ENCODE assay signal across 8 mouse cellular contexts in the genomic region with DNA sequence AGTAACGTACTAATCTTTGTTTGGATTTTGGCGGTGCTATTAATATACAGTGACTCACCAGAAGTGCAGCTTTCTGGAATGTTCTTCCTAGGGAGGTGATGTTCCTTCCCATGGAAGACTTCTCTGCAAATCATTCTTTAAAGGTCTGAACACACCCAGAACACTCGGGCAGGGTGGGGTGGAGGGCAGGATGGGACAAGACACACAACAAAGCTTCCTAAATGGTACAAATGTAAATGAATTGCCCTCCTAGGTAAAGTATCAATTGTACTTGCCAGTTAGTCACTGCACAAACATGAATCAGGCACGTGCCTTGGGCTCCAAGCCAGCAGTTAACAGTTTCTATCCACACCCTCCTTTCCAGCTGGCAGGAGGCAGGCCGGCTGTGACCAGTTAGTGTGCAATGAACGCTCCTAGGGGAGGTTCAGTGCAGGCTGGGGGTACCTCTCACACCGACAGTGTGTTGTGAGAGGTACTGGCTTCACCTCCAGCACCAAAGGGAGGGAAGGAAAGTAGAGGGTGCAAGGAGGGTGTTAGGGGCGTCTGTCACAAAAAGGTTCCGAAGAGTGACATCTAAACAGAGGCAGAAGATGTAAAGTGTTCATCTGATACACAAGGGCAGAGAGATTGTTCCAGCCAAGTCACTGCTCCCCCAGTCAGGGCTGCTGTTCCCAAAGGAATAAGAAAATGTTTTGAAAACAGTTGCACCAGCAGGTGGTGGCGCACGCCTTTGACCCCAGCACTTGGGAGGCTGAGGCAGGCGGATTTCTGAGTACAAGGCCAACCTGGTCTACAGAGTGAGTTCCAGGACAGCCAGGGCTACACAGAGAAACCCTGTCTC. TPM values are rescaled to one million over a fixed set of nuclear protein-coding genes. Genes with fewer than 3 reads are reported as not detected.
DNase-seq lines count a peak whose midpoint lies in the region; ATAC-seq and TF ChIP-seq lines count a peak whose summit lies in the region.

No protein-coding gene starts in this region.

- peak; percentile 42 for DNase-seq in retina, postnatal 1 day
- no peak for DNase-seq in retina, embryonic 14.5 days (ENCODE audit: low spot score)
- DNase-seq in heart, postnatal 4 days = peak; percentile 85
- peak; percentile 42 to 59 for DNase-seq in left cerebral cortex, postnatal 36 days (ENCODE audit: low spot score in 2 of 2)
- peak; percentile 40 for DNase-seq in right cerebral cortex, postnatal 25 days

- TF ChIP-seq POLR2A in embryonic fibroblast, embryonic 13.5 days (IDR thresholded peaks at IDR 0.05; ENCODE audit: low read depth, low read length) = no peak; the same call in 1 of the 2 replicates

- intact Hi-C loops in left cerebral cortex, postnatal 36 days (cut with DNase I) = no loop called here

- no peak overlapping the region for H3K4me3 ChIP-seq in embryonic fibroblast, embryonic 13.5 days (ENCODE audit: insufficient read depth, low read length)

- ATAC-seq in CD4-positive, CD25-positive, alpha-beta regulatory T cell, adult 4 months = no peak
- ATAC-seq in erythroblast, adult 5-6 weeks (replicated peaks; ENCODE audit: low FRiP score, poor library complexity, severe bottlenecking) = no peak

- TF ChIP-seq CTCF in embryonic fibroblast, embryonic 13.5 days (IDR thresholded peaks at IDR 0.05; ENCODE audit: borderline replicate concordance, insufficient read depth, low read length) = no peak

- H3K27ac ChIP-seq in embryonic fibroblast, embryonic 13.5 days (ENCODE audit: insufficient read depth, low read length) = peak overlapping the region; percentile 86

- 0 out of 2 replicates have a peak, but pooled peaks cover 3% of the 10 kb centered on the region for H3K4me1 ChIP-seq in embryonic fibroblast, embryonic 13.5 days (ENCODE audit: control insufficient read depth, insufficient read depth, low read length)

RNA-seq across cellular contexts. Expression of a gene that starts 5.7 kb away (rescaled TPM):
- not detected in 2 replicates for polyA plus RNA-seq in embryonic fibroblast, embryonic 13.5 days (2011; ENCODE audit: insufficient read length, low read depth, missing spikeins)
- total RNA-seq in heart, postnatal 4 days (2021) = not detected
- total RNA-seq in left cerebral cortex, postnatal 36 days (2021) = not detected
- under 1 TPM in 1 of 2 experiments, not detected in 1; 0.70 TPM for polyA plus RNA-seq in CD4-positive, CD25-positive, alpha-beta regulatory T cell, adult 4 months (2017; shearing (Covaris generic))
- total RNA-seq in erythroblast, adult 5-6 weeks (2015; ENCODE audit: low replicate concordance) = not detected in 2 replicates
- total RNA-seq in erythroblast, adult 5-6 weeks (2017; ENCODE audit: low replicate concordance) = not detected in 2 replicates

RNA-seq across cellular contexts. Expression of a gene that starts 14.4 kb away (rescaled TPM):
- 645 and 834 TPM in 2 replicates for polyA plus RNA-seq in embryonic fibroblast, embryonic 13.5 days (2011; ENCODE audit: insufficient read length, low read depth, missing spikeins)
- 100 to 1,000 TPM; 275 to 295 TPM for total RNA-seq in heart, postnatal 4 days (2021)
- 1,000 to 10,000 TPM; 1,001 to 1,007 TPM for total RNA-seq in left cerebral cortex, postnatal 36 days (2021)
- 100 to 1,000 TPM; 140 to 181 TPM for polyA plus RNA-seq in CD4-positive, CD25-positive, alpha-beta regulatory T cell, adult 4 months (2017; shearing (Covaris generic))
- total RNA-seq in erythroblast, adult 5-6 weeks (2015; ENCODE audit: low replicate concordance) = 240 and 254 TPM in 2 replicates
- 257 and 485 TPM in 2 replicates for total RNA-seq in erythroblast, adult 5-6 weeks (2017; ENCODE audit: low replicate concordance)

RNA-seq across cellular contexts. Expression of a gene that starts 49.6 kb away (rescaled TPM):
- polyA plus RNA-seq in embryonic fibroblast, embryonic 13.5 days (2011; ENCODE audit: insufficient read length, low read depth, missing spikeins) = 18.1 and 22.8 TPM in 2 replicates
- 10 to 100 TPM; 33.7 to 35.2 TPM for total RNA-seq in heart, postnatal 4 days (2021)
- 10 to 100 TPM; 45.9 to 46.6 TPM for total RNA-seq in left cerebral cortex, postnatal 36 days (2021)
- polyA plus RNA-seq in CD4-positive, CD25-positive, alpha-beta regulatory T cell, adult 4 months (2017; shearing (Covaris generic)) = 10 to 100 TPM; 30.2 to 34.0 TPM
- total RNA-seq in erythroblast, adult 5-6 weeks (2015; ENCODE audit: low replicate concordance) = 8.6 and 11.5 TPM in 2 replicates
- total RNA-seq in erythroblast, adult 5-6 weeks (2017; ENCODE audit: low replicate concordance) = 14.8 and 19.4 TPM in 2 replicates
